Mouse (Mus musculus) CH12.LX (cell line): ENCODE results near the gene Mroh2a. TPM values are rescaled to one million over a fixed set of nuclear protein-coding genes. Genes with fewer than 3 reads are reported as not detected.

Experiments used
- DNase-seq: peaks from one replicate; pipeline ENCODE4 v3.0.0-alpha.2; 2013; ENCODE audit errors: extremely low read depth
- H3K27ac ChIP-seq: 2 replicates; pipeline ENCODE4 v1.5.1; 2012; ENCODE audit warnings: low read depth, mild to moderate bottlenecking, control low read depth, moderate library complexity; ENCODE audit not compliant: insufficient read depth
- H3K27me3 ChIP-seq: replicated peaks from 2 replicates; pipeline ENCODE3; 2012; ENCODE audit warnings: inconsistent platforms
- H3K36me3 ChIP-seq, 2 experiments: replicated peaks in 1 of 2; 2 replicates each; pipeline versions ENCODE3 to v1.6.1; 2012; ENCODE audit warnings: inconsistent platforms in 1 of 2, low read length in 1 of 2, mild to moderate bottlenecking in 1 of 2, mixed read lengths in 1 of 2, moderate library complexity in 1 of 2; ENCODE audit not compliant: control insufficient read depth in 1 of 2, insufficient read depth in 1 of 2
- H3K4me1 ChIP-seq, 2 experiments: 2 replicates each; pipeline ENCODE4 v1.6.1; 2012; ENCODE audit warnings: inconsistent platforms in 1 of 2, moderate library complexity in 1 of 2; ENCODE audit not compliant: insufficient read depth in 2 of 2, control insufficient read depth in 1 of 2
- H3K4me2 ChIP-seq: 2 replicates; pipeline ENCODE4 v1.6.1; 2012; ENCODE audit warnings: low read depth, mild to moderate bottlenecking, control low read depth; ENCODE audit not compliant: poor library complexity, insufficient read depth, severe bottlenecking
- H3K4me3 ChIP-seq, 3 experiments: fragments of 150-350 bp in 1 of 3; sonication (generic) in 1 of 3; replicated peaks in 1 of 3; 2 replicates each; pipeline versions ENCODE3 to v1.5.1; 2011 to 2012; ENCODE audit warnings: low read depth in 2 of 3, low read length in 2 of 3, mild to moderate bottlenecking in 2 of 3, moderate library complexity in 2 of 3, control low read depth in 1 of 3, improper control_type of control experiment in 1 of 3, inconsistent platforms in 1 of 3, mixed read lengths in 1 of 3; ENCODE audit not compliant: poor library complexity in 1 of 3
- H3K79me2 ChIP-seq: replicated peaks from 2 replicates; pipeline ENCODE4 v1.6.1; 2012; ENCODE audit warnings: mild to moderate bottlenecking, moderate library complexity; ENCODE audit not compliant: control insufficient read depth, poor library complexity, insufficient read depth, severe bottlenecking; ENCODE audit errors: extremely low read depth
- H3K9ac ChIP-seq: 2 replicates; pipeline ENCODE4 v1.6.1; 2012; ENCODE audit warnings: low read depth, mild to moderate bottlenecking, control low read depth, moderate library complexity; ENCODE audit not compliant: insufficient read depth
- H3K9me3 ChIP-seq: replicated peaks from 2 replicates; pipeline ENCODE3; 2012; ENCODE audit warnings: low read length, inconsistent platforms, mixed read lengths
- BHLHE40 ChIP-seq: IDR thresholded peaks from 2 replicates; pipeline ENCODE4 v1.6.1; 2011; ENCODE audit warnings: mild to moderate bottlenecking, low read depth, low read length, improper control_type of control experiment
- CTCF ChIP-seq, 2 experiments: IDR thresholded peaks in 1 of 2; conservative IDR thresholded peaks in 1 of 2; 2 replicates each; pipeline ENCODE4 v1.5.1; 2011 to 2012; ENCODE audit warnings: low read depth in 2 of 2, low read length in 2 of 2, improper control_type of control experiment in 1 of 2, inconsistent platforms in 1 of 2, mild to moderate bottlenecking in 1 of 2, moderate library complexity in 1 of 2
- E2F4 ChIP-seq: IDR thresholded peaks from 2 replicates; pipeline ENCODE4 v1.6.1; 2011; ENCODE audit warnings: low read depth, low read length, improper control_type of control experiment; ENCODE audit not compliant: insufficient replicate concordance
- EP300 ChIP-seq: IDR thresholded peaks from 2 replicates; pipeline ENCODE4 v1.6.1; 2011; ENCODE audit warnings: low read length, improper control_type of control experiment
- MAFK ChIP-seq: IDR thresholded peaks from 2 replicates; pipeline ENCODE4 v1.6.1; 2011; ENCODE audit warnings: low read length, improper control_type of control experiment; ENCODE audit not compliant: insufficient replicate concordance
- MAX ChIP-seq: IDR thresholded peaks from 2 replicates; pipeline ENCODE4 v1.6.1; 2011; ENCODE audit warnings: low read length, improper control_type of control experiment
- MAZ ChIP-seq: IDR thresholded peaks from 2 replicates; pipeline ENCODE4 v1.6.1; 2012; ENCODE audit warnings: low read depth, mild to moderate bottlenecking, inconsistent platforms, low read length, improper control_type of control experiment, moderate library complexity
- RCOR1 ChIP-seq: conservative IDR thresholded peaks from 2 replicates; pipeline ENCODE4 v1.6.1; 2012; ENCODE audit warnings: low read depth, mild to moderate bottlenecking, inconsistent platforms, low read length, improper control_type of control experiment
- SIN3A ChIP-seq: IDR thresholded peaks from 2 replicates; pipeline ENCODE4 v1.6.1; 2012; ENCODE audit warnings: low read length, improper control_type of control experiment, inconsistent platforms
- UBTF ChIP-seq: IDR thresholded peaks from 2 replicates; pipeline ENCODE4 v1.6.1; 2012; ENCODE audit warnings: low read depth, mild to moderate bottlenecking, inconsistent platforms, low read length, improper control_type of control experiment, moderate library complexity
- USF1 ChIP-seq: IDR thresholded peaks from 2 replicates; pipeline ENCODE4 v1.6.1; 2014; ENCODE audit warnings: low read depth, mild to moderate bottlenecking, inconsistent platforms, low read length, improper control_type of control experiment
- ZKSCAN1 ChIP-seq: IDR thresholded peaks from 2 replicates; pipeline ENCODE4 v1.6.1; 2012; ENCODE audit warnings: low read depth, inconsistent platforms, low read length, improper control_type of control experiment, borderline replicate concordance
- dilution Hi-C: fragments of 300-500 bp; cut with MboI; formaldehyde crosslinking; loops from 2 replicates; pipeline ENCODE4 v1.14.3; 2020; ENCODE audit warnings: low sequenced_read_pairs; ENCODE audit not compliant: extremely low pct_unique_long_range_greater_than_20kb, extremely low pct_ligation_motif_present
- in situ Hi-C: fragments of 300-500 bp; cut with MboI; formaldehyde crosslinking; loops from 3 replicates; pipeline ENCODE4 v1.14.3; 2019; ENCODE audit warnings: low sequenced_read_pairs, low pct_ligation_motif_present, low pct_unique_long_range_greater_than_20kb, mixed read lengths
- polyA plus RNA-seq: library from polyadenylated mRNA; unstranded; fragments of >175 nt; gene quantifications from 2 replicates; pipeline ENCODE4 v1.2.1, GENCODE M21; 2012; ENCODE audit warnings: low read depth; ENCODE audit not compliant: insufficient read length
- total RNA-seq, 2 experiments: library from RNA; depleted of rRNA; stranded (reverse); fragments of 300-350 nt in 1 of 2; fragments of >200 nt in 1 of 2; gene quantifications; 2 replicates each; pipeline ENCODE4 v1.2.3; 2012 to 2014

Mroh2a gene
- total and polyA plus RNA-seq, 3 experiments = 0.17 to 1.0 TPM; not detected in 1

- peak; percentile 73; the same call in 1 of the 2 replicates for TF ChIP-seq BHLHE40
- no peak for TF ChIP-seq ZKSCAN1
- TF ChIP-seq E2F4 = peak; percentile 97
- TF ChIP-seq MAX = peak; percentile 87
- no peak for TF ChIP-seq USF1
Observed at GRCm38 (mm10) chr1:88277098-88277817, 50.5 kb downstream of the Mroh2a start, which contains the start of the genes Hjurp and Trpm8 (continued).

- in situ Hi-C loops (loop anchor here (25.0 kb wide), 1 partner anchor 316 kb away; no protein-coding TSS in a partner anchor), dilution Hi-C loops (no loop called here)
- peaks cover 17 to 28% of the 10 kb centered on the region in 2 experiments for H3K36me3 ChIP-seq
- H3K4me3 ChIP-seq = peak overlapping the region in 2 of 3 experiments; percentile 22 to 54
- DNase-seq = no peak
- H3K4me1 ChIP-seq = peaks cover 5 to 23% of the 10 kb centered on the region in 2 experiments
- H3K79me2 ChIP-seq = peaks cover 31% of the 10 kb centered on the region
- H3K9me3 ChIP-seq = peaks cover 23% of the 10 kb centered on the region
- H3K27ac ChIP-seq = no peak overlapping the region
- H3K27me3 ChIP-seq = peaks cover 39% of the 10 kb centered on the region
- TF ChIP-seq CTCF (conservative IDR thresholded peaks at IDR 0.05 in 1 of 2, IDR thresholded peaks at IDR 0.05 in 1 of 2; ENCODE audit: low read depth in 2 of 2, low read length in 2 of 2) = no peak; a peak in 1 of 4 replicates
- peak; percentile 34; the same call in 1 of the 2 replicates for TF ChIP-seq EP300
- TF ChIP-seq SIN3A = no peak
- TF ChIP-seq RCOR1 = 0 out of 2 replicates have a peak, but pooled peaks have one; percentile 57
- peak; percentile 1 for TF ChIP-seq BHLHE40
- TF ChIP-seq, all 38 proteins: peak for 3
- peak overlapping the region; percentile 44; the same call in 1 of the 2 replicates for H3K4me2 ChIP-seq
- peak overlapping the region; percentile 16 for H3K9ac ChIP-seq
Observed at GRCm38 (mm10) chr1:88277818-88278511, 51.2 kb downstream of the Mroh2a start.

- in situ Hi-C loops = loop anchor here (10.0 to 25.0 kb wide), 2 partner anchors 145 to 317 kb away; partner anchors contain the start of gene Ugt1a6a
- Histone ChIP-seq H3K4me3 (no peak overlapping the region), H3K4me2 (no peak overlapping the region), H3K9ac (no peak overlapping the region), H3K27ac (no peak overlapping the region), H3K79me2 (peaks cover 25% of the 10 kb centered on the region), H3K9me3 (peaks cover 21% of the 10 kb centered on the region), H3K27me3 (peaks cover 47% of the 10 kb centered on the region), H3K36me3 (peaks cover 5 to 15% of the 10 kb centered on the region in 2 experiments), H3K4me1 (peaks cover 14 to 37% of the 10 kb centered on the region in 2 experiments)
- DNase-seq = no peak
- dilution Hi-C loops = no loop called here
- TF ChIP-seq MAFK = no peak
- TF ChIP-seq E2F4 = 0 out of 2 replicates have a peak, but pooled peaks have one; percentile 2
- no peak for TF ChIP-seq UBTF
- 0 out of 2 replicates have a peak, but pooled peaks have one; percentile 16 for TF ChIP-seq MAZ
- TF ChIP-seq, all 38 proteins: peak for 2
Observed at GRCm38 (mm10) chr1:88279111-88280005, 52.6 kb downstream of the Mroh2a start.
